Mouse (Mus musculus) midbrain, embryonic 16.5 days (tissue): ENCODE results near the gene Cbx5. TPM values are rescaled to one million over a fixed set of nuclear protein-coding genes. Genes with fewer than 3 reads are reported as not detected.

Experiments
- ATAC-seq: fragments of 200-750 bp; cut with Nextera tagmentation; 2 replicates; pipeline ENCODE4 v1.8.0; 2017; ENCODE audit warnings: moderate TSS enrichment
- H3K27ac ChIP-seq: fragments of 300-500 bp; sonication (generic); 2 replicates; pipeline ENCODE4 v1.5.1; 2014; ENCODE audit warnings: mild to moderate bottlenecking, low read length, mixed read lengths
- H3K27me3 ChIP-seq: fragments of 300-500 bp; sonication (generic); 2 replicates; pipeline ENCODE4 v1.6.1; 2014; ENCODE audit warnings: low read depth, low read length, mixed read lengths; ENCODE audit not compliant: control insufficient read depth, insufficient read depth
- H3K36me3 ChIP-seq: fragments of 300-500 bp; sonication (generic); 2 replicates; pipeline ENCODE4 v1.6.1; 2014; ENCODE audit warnings: mild to moderate bottlenecking, low read length, moderate library complexity, mixed read lengths; ENCODE audit not compliant: control insufficient read depth, insufficient read depth
- H3K4me1 ChIP-seq: fragments of 300-500 bp; sonication (generic); 2 replicates; pipeline ENCODE4 v1.6.1; 2014; ENCODE audit warnings: mild to moderate bottlenecking, low read length, mixed read lengths; ENCODE audit not compliant: control insufficient read depth, insufficient read depth
- H3K4me2 ChIP-seq: fragments of 300-500 bp; sonication (generic); 2 replicates; pipeline ENCODE4 v1.6.1; 2014; ENCODE audit warnings: mild to moderate bottlenecking, low read length, mixed read lengths
- H3K4me3 ChIP-seq: fragments of 300-500 bp; sonication (generic); 2 replicates; pipeline ENCODE4 v1.5.1; 2014; ENCODE audit warnings: low read depth, mild to moderate bottlenecking, low read length, moderate library complexity, mixed read lengths
- H3K9ac ChIP-seq: fragments of 300-500 bp; sonication (generic); 2 replicates; pipeline ENCODE4 v1.6.1; 2014; ENCODE audit warnings: low read depth, low read length, mixed read lengths
- H3K9me3 ChIP-seq: fragments of 300-500 bp; sonication (generic); replicated peaks from 2 replicates; pipeline ENCODE4 v1.6.1; 2014; ENCODE audit warnings: mild to moderate bottlenecking, low read length, mixed read lengths; ENCODE audit not compliant: control insufficient read depth, poor library complexity, severe bottlenecking
- WGBS: fragments of 180-500 bp; shearing (Covaris S2); extraction: QIAGEN DNeasy Blood & Tissue Kit; methylation state at CpG from one replicate; pipeline ENCODE4 v1.1.7; 2014; 5-methylcytosine and 5-hydroxymethylcytosine counted together
- polyA plus RNA-seq: library from polyadenylated mRNA; unstranded; fragments of >200 nt; fragmentation: Nextera tagmentation; extraction: Ambion mirVana; gene quantifications from 2 replicates; pipeline ENCODE4 v1.2.1, GENCODE M21; 2015

The Cbx5 gene
- polyA plus RNA-seq, 1 experiment from 2014 or later: 139 TPM

GRCm38 (mm10) chr15:103173251-103173650 lies 66.4 kb downstream of the Cbx5 start:
- Histone ChIP-seq H3K27ac (no peak overlapping the region), H3K27me3 (peaks cover 83% of the 10 kb centered on the region), H3K9ac (no peak overlapping the region), H3K4me1 (peaks cover 19% of the 10 kb centered on the region), H3K4me3 (no peak overlapping the region), H3K36me3 (no peaks in the 10 kb centered on the region), H3K4me2 (no peak overlapping the region), H3K9me3 (no peaks in the 10 kb centered on the region)
- ATAC-seq: no peak
- 61% methylated on average over 5 of the region's 5 CpGs for WGBS

DNA sequence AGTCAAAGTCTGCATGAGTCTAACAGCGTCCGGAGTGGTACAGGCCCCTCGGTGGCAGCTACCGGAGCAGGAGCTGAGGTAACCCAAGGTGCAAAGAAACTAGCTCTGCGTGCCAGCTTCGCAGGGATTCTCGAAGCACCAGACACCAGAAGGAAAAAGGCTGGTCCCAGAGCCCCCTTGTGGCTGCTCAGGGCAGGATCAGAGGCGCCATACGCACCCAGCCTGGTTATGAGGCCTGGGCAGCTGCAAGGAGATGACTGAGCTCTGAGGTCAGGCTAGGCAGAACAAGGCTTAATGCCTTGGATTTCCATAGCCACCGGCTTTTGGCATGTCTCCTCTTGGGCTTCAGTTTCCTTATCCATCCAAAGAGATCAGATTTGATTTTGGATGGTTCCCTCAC lies 67.1 kb downstream of the Cbx5 start:
- no peak for ATAC-seq
- Histone ChIP-seq H3K4me1 (peaks cover 20% of the 10 kb centered on the region), H3K27ac (no peak overlapping the region), H3K36me3 (no peaks in the 10 kb centered on the region), H3K4me3 (no peak overlapping the region), H3K4me2 (no peak overlapping the region), H3K9me3 (no peaks in the 10 kb centered on the region), H3K27me3 (peaks cover 84% of the 10 kb centered on the region), H3K9ac (no peak overlapping the region; the same call in 1 of the 2 replicates)
- 7% methylated on average over 10 of the region's 10 CpGs for WGBS

GRCm38 (mm10) chr15:103171276-103171675 lies 68.3 kb downstream of the Cbx5 start:
- Histone ChIP-seq H3K27me3 (peaks cover 81% of the 10 kb centered on the region), H3K9ac (no peak overlapping the region), H3K4me3 (no peak overlapping the region), H3K4me1 (peaks cover 18% of the 10 kb centered on the region), H3K27ac (no peak overlapping the region), H3K9me3 (no peaks in the 10 kb centered on the region), H3K4me2 (no peak overlapping the region), H3K36me3 (no peaks in the 10 kb centered on the region)
- ATAC-seq: no peak
- 19% methylated on average over 8 of the region's 8 CpGs for WGBS

DNA sequence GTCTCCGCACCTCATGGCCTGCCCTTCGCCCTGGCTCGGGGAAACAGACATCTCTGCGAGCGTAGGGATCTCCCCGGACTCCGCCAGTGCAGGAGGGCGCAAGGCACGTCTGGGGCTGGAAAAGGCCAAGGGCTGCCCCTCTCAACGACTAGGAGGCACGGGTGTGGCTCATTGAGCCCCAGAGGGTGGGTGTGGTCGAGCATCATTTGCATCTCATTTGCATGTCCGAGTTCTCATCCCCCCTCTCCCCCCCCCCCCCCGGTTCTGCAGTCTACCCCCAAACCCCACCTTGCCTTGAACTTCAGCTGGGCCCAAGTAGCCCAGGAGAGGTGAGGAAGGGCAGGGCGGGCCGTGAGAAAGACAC lies 69.3 kb downstream of the Cbx5 start:
- no peaks in the 10 kb centered on the region for H3K9me3 ChIP-seq
- 6% methylated on average over 14 of the region's 16 CpGs for WGBS
- no peaks in the 10 kb centered on the region for H3K36me3 ChIP-seq
- no peak for ATAC-seq
- no peak overlapping the region for H3K27ac ChIP-seq
- H3K4me3 ChIP-seq: peak overlapping the region; percentile 9
- peak overlapping the region; percentile 96 for H3K4me2 ChIP-seq
- peaks cover 19% of the 10 kb centered on the region for H3K4me1 ChIP-seq
- no peak overlapping the region; the same call in 1 of the 2 replicates for H3K9ac ChIP-seq
- peaks cover 71% of the 10 kb centered on the region for H3K27me3 ChIP-seq

- Histone ChIP-seq H3K9me3 (no peaks in the 10 kb centered on the region), H3K4me3 (peak overlapping the region; percentile 53), H3K4me1 (peaks cover 21% of the 10 kb centered on the region), H3K9ac (peak overlapping the region; percentile 78), H3K4me2 (peak overlapping the region; percentile 96), H3K27me3 (peaks cover 67% of the 10 kb centered on the region), H3K36me3 (no peaks in the 10 kb centered on the region), H3K27ac (no peak overlapping the region)
- WGBS: 3% methylated on average over 26 of the region's 26 CpGs
- no peak for ATAC-seq
These were observed 69.9 kb downstream of the Cbx5 start for GRCm38 (mm10) chr15:103169612-103170315.

DNA sequence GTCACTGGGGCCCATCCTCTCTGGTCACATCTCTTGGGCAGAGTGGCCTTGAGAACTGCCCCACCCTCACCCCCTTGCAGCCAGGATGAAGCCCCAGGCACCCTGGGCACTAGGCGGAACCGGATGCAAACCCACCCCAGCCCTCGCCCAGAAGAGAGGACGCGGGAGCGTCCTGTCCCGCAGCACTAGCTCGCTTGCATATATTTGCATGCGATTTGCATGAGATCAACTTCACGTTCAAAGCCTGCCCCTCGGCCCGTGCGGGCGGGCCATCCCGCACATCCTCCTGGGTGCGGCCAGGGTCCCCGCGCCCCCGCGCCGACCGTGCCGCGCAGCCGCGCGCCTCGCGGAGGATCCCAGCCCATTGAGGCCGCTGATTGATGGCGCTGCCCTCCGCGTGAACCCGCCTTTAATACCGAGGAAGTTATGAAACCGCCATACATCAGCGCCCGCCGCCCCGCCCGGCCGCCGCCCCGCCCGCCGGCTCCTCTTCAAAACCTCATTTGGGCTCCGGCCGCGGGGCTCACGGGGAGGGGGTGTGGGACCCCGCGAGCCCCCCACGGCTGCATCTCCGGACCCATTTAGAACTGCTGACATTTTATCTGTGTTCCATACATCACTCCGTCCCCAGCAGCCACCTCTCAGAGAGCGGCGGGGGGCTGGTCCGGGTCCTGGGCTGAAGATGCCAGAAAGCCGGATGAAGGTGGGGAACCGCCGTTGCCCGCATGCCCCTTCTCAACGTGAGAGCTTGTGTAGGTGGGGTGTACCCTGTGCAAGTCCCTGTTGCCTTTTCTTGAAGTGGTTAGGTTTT lies 70.6 kb downstream of the Cbx5 start:
- Histone ChIP-seq H3K27ac (no peak overlapping the region), H3K4me1 (peaks cover 21% of the 10 kb centered on the region)
- 0 out of 2 replicates have a peak, but pooled peaks have one; percentile 7 for ATAC-seq

DNA sequence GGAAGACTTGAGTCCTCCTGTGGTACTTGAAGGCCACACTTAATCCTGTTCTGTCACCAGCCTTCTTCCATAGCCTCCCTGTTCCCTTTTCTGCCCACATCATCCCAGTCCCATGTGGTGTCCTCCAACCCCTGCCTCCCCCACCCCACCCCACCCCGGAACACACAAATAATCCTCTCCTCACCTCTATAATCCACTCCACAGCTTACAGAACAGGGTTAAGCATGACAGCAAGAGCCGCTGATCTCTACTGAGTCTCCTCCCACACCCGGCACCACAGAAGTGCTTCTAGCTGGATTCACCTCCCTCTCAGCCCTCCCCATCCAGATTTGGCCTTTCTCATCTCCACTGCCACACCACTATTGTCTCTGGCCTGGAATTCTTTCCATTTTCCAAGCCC lies 71.8 kb downstream of the Cbx5 start:
- WGBS: 8% methylated on average over 3 of the region's 3 CpGs
- H3K4me1 ChIP-seq: peaks cover 25% of the 10 kb centered on the region
- no peaks in the 10 kb centered on the region for H3K9me3 ChIP-seq
- no peak overlapping the region for H3K4me3 ChIP-seq
- ATAC-seq: no peak
- no peaks in the 10 kb centered on the region for H3K36me3 ChIP-seq
- H3K9ac ChIP-seq: no peak overlapping the region
- no peak overlapping the region for H3K4me2 ChIP-seq
- H3K27me3 ChIP-seq: peaks cover 47% of the 10 kb centered on the region
- no peak overlapping the region for H3K27ac ChIP-seq

More for the DNA sequence above, 70.6 kb downstream of the Cbx5 start:
- WGBS: 2% methylated on average over 57 of the region's 63 CpGs
- Histone ChIP-seq H3K4me3 (peak overlapping the region; percentile 53), H3K9me3 (no peaks in the 10 kb centered on the region), H3K9ac (peak overlapping the region; percentile 78), H3K27me3 (peaks cover 59% of the 10 kb centered on the region), H3K4me2 (peak overlapping the region; percentile 96), H3K36me3 (no peaks in the 10 kb centered on the region)

DNA sequence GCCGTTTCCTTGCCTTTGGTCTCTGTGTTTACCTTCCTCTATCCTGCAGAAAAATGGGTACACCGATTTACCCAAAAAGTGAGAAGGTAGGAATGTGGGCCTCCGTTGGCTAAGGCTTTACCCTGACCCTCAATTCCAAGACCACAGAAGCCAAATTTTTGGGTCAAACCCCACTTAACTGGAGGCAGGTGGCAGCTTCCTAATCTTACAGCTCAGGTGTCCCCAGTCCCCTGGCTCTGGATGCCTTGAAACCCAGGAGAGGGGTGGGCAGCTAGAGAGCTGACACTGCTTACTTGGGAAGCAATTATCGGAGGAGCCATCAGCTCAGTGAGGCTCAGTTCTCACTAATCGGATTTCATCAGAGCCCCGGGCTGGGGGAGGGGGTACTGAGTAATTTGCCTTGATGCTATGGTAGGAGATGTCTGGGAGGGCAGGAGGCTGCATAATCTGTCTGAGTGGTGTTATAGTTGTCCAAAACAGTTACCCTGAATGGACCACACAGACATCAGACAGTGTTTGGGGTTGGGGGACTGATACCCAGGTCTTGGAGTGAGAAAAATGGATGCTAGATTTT lies 72.5 kb downstream of the Cbx5 start, which contains the start of gene Smug1:
Gene Smug1, minus strand, starts transcription at position 51 of the 574 bp plus-strand sequence.
- no peaks in the 10 kb centered on the region for H3K36me3 ChIP-seq
- no peak within 1 kb of the TSS for H3K4me2 ChIP-seq
- peaks cover 30% of the 10 kb centered on the region for H3K4me1 ChIP-seq
- ATAC-seq: no peak
- H3K27ac ChIP-seq: no peak within 1 kb of the TSS
- H3K9me3 ChIP-seq: no peaks in the 10 kb centered on the region
- H3K9ac ChIP-seq: no peak within 1 kb of the TSS
- peaks cover 41% of the 10 kb centered on the region for H3K27me3 ChIP-seq
- WGBS: 30% methylated on average over 6 of the region's 6 CpGs
- no peak within 1 kb of the TSS for H3K4me3 ChIP-seq

GRCm38 (mm10) chr15:103165924-103166323 lies 73.7 kb downstream of the Cbx5 start:
- no peak for ATAC-seq
- Histone ChIP-seq H3K27ac (no peak overlapping the region), H3K4me1 (peaks cover 31% of the 10 kb centered on the region), H3K27me3 (peaks cover 29% of the 10 kb centered on the region), H3K4me2 (no peak overlapping the region), H3K4me3 (no peak overlapping the region), H3K9me3 (no peaks in the 10 kb centered on the region), H3K36me3 (no peaks in the 10 kb centered on the region), H3K9ac (no peak overlapping the region)
- WGBS: 38% methylated on average over 5 of the region's 5 CpGs
